Mouse (Mus musculus) B cell, adult 2 months (primary cell): ENCODE results near the gene Map3k5.

Source experiments
- DNase-seq, 2 experiments: peaks; one replicate each; pipeline ENCODE4 v3.0.0; 2022

The Map3k5 gene

DNA sequence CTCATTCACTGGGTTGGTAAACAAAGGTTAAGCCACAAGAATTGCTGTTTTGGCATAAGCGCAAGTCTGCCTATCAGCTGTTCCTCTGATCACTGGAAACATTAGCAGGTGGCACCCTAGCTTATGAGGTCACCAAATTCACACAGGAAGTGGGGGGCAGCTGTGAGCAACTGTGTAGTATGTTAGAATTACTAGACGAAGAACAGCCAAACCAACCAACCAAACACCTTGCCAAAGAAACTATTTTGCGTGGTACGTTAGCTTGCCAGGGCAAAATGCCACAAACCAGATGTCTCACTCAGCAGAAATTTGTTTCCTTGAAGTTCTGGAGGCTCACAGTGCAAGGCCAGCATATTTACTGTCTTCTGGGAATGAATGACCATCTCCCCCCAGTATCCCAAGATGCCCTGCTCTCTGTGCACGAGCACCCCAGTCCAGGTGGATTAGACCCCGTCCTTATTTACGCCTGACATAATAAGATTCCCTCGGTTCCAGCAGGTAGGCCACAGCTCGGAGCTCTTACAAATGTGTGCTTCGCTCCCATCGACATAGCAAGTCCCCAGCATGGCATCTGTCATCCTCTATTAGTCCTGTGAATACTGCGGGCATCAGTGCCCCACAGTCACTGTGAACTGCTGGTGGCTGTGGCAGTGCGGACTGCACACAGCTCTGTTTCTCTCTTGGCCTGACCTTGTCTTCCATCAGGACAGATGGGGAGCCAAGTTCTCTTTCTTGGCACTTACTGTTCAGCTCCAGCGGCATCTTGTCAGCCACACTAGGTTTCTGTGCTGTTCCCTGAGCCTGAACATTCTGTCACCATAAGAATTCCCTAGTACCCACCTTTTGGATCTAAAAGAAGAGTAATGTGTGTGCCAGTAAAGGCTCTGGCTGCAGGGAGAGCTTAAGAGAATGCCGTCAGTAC is 185.5 kb downstream of the Map3k5 start:
- DNase-seq: no peak

DNA sequence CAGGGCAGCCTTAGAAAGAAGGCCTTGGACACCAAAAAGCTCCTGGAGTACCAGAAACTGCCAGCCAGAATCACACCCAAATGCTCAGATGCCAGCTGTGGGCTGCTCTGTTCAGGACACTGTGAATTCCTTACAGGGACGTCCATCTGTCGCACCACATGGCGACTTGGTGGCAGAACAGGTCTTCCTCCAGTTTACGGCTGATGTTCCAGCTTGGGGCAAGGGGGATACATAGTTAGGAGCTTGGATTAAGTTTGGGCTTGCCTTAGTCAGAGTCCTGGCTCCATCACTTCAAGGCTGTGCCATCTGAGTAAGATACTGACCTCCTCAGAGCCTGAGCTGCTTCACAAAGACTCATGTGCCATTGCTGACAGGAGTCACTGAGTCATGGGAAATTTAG is 187.7 kb downstream of the Map3k5 start:
- no peak for DNase-seq

DNA sequence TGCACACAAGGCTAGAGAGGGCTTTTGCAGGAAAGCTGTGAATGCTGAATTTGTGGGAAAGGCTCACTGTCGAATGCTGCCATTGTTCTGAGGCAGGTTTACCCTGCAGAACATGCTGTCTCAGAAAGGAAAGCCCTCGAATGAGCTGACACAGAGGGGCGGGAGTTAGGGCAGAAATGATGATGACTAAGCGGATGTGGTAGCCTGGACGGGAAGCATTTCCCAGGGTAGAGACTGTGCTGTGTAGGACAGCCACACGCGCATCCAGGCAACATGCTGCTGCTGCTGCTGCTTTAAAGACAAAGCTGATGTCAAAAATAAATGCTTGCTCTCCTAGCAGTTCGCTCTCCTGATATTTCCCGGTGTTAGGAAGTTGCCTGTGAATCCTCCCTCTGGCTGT is 189.1 kb downstream of the Map3k5 start:
- DNase-seq: no peak

DNA sequence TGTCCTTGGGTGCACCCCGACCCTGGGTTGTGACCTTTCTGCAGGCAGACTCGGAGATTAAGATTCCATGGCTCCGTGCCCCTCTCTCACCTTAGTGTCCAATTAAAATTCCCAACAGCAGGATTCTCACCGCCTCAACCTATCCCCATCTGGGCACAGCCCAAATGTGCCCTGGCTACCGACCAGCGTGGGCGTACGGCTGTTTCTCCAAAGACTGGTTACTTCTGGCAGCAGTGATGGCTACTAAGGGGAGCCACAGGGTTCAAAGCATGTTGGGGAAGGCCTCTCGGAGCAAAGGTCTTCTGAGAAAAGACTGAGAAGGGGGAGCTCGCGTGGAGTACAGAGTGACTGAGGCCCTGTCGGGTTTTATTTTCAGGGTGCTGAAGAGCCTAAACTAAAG is 190.3 kb downstream of the Map3k5 start:
- DNase-seq: no peak

DNA sequence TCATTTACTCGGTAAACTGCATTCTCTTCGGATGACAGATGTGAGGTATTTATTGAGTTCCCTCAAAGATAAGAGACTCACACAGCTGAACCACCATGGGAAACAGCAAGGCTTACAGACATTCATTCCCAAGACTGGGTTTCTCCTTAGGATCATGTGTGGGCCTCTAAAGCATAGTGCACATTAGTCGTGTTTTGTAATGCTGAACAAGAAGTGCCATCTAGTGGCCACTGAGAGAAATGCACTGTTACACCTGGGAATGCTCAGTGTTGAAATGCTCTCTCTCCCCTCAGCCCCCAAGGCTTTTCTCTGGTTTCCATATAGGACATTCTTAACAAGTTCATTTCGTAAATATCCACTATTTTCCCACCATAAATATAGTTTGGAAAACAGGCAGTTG is 191.0 kb downstream of the Map3k5 start:
- DNase-seq: peak; percentile 56 to 61

DNA sequence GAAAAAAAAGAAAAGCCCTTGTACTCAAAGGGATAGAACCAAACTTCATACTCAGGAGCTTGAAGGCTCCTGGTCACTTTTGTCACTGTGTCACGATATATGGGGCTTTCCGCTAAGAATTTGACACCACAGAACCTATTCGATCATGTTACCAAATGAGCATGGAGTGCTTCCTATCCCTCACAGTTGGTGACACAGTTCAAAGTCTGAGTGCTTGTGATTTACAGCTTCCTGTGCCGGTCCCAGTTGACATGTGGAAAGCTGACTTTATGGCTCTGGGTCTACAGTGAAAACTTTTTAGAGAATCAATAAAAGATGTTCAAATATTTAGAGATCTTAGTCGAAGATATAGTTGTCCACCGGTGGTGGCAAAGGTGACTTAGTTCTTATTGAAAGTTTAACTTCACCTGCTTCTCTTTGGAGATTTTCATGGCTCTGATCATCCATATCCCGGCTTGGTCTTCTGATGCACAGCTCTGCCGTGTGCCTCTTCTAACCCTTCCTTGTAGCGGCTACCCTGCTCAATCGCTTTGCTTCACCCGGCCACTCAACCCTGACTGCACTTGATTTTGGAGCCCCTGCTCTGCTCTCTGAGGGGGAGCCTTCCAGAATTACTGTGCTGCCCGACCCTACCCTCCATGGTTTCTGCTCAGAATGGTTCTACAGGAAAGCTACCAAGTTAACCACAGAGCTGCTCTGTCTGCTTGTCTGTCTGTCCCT is 198.8 kb downstream of the Map3k5 start:
- no peak for DNase-seq

DNA sequence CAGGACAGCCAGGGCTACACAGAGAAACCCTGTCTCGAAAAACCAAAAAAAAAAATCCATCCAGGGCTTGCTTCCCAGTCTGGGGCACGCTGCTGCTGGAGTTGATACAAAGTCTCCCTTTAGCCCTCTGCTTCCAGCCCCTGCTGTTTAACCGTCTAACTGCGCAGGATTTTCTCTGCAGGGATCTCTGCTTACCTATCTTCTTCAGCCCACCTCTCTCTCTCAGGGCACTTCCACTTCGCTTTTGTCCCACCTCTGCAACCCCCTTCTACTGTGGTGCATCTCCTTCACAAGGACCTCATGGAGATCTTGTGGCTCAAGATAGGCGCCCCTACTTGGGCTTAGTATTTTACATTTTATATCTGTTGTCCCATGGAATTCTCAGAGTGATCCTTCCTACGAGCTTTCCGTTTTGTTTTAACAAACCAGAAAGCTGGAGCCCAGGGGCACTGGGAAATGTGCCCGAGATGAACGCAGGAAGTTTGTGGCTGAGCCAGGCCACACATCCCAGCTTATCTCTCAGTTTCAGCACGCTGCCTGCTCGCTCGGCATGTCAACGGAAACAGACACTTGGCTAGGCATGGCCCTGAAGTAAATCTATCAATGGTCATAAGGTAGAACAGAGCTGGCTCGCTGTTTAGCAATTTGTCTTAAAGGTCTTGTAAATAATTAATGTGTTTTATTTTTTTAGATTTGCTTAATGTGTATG is 201.2 kb downstream of the Map3k5 start:
- no peak for DNase-seq

DNA sequence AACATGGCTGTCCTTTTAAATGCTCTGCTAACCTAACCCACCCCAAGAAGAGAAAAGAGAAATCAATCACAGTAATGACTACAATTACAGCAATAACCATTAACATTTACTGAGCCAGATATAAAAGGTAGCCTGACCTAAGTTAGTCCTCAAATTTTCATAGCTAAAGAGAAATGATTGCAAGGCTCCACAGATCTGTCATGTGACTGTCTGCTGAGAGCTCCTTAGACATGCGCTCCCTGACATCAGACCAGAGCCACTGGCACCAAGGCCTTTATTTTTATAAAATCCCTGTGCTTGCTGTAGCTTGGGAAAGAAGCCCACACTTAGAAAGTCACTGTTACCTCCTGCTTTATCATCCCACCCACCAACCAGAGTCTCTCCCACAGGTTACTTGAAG is 202.2 kb downstream of the Map3k5 start:
- DNase-seq: no peak

DNA sequence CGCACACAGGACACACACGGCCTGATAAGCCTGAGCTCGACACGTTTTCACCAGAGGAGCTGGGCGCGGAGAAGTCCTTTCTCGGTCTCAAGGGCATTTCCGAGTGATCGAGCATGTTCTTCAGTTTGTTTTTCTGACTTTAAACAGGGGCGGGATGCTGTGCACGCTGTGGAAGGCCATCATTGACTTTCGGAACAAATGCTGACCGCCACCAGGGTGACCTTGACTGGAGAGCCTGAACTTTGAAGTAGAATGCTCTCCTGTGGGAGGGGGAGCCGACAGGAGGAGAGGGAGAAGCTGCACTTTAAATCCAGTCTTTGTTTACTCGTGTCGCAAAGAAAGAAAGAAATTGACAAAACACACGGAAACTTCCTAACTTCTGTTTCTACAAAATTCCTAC is 207.1 kb downstream of the Map3k5 start:
- DNase-seq: no peak

DNA sequence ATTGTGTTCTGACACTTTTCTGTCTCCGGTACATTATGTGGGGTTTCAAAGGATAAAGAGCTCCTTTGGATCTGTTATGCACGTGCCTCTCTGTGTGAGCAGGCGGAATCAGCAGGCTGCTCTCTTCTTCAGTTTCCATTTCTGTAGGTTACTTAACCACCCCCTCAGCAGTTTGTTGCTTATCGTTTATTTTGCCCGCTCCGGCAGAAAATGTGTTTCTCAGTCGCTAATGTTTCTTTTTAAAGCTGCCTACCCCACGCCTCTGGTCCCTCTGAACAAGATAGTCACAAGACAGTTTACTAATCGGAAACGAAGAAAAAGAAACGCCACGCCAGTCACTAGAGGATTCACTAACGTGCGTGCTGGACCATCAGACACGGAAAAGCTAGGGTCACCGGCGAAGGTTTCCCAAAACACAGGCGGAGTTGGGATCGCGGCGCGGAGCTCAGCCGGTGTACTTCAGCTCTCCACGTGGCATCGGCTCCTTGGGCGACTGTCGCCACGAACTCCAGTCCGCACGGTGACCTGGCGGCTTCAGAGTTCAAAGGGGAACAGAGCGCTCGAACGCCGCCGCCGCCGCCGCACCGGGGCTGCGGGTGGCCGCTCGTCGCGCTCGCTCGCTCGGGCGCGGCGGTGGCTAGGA is 214.0 kb downstream of the Map3k5 start, which contains the start of gene Map7:
Map7 (plus strand) TSS at position 342 of the 643 bp plus-strand sequence.
- DNase-seq: peak in 1 of 2 experiments; percentile 7

DNA sequence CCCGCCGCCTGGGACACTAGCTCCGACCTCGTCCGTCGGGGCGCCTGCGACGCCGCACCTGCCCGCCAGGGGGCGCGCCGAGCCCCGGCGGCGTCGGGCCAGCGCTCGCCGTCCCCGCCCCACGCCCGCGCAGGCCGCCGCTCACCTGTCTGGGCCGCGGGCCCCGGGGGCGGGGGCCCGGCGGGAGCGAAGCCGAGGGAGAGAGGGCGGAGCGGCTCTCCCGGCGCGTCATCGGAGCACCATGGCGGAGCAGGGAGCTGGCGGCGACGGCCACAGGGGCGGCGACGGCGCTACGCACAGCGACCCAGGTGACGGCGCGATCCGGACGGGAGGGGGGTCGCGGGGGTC is 214.5 kb downstream of the Map3k5 start:
- peak; percentile 62 to 71 for DNase-seq

DNA sequence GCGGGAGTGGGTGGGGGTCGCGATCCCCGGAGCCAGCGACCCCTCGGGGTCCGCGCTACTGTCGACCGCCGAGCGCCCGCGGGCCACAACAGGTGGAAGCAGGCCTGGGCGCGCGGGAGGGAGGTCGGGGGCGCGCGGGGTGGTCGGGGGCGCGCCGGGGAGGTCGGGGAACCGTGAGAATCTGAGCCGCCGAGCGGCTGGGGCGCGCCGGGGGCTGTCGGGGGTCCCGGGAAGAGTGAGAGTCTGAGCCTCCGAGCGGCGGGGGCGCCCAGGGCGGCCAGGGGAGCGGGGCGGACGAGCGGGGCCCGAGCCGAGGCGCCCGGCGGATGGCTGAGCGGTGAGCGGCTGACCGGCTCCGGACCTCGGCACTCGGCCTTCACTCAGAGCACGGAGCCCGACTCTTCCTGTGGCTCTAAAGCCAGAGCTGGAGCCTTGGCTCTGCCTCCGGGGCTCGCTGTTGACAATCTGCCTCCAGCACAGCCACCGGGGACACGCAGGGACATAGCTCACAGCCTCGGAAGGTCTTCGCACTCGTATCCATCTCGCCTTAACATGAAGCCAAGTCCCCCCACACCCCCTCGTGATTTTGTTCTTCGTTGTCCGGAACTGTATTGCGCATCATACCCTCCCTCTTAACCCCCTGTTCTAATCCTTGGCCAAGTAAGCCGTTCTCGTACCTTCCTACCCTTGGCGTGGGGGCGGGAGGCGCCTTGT is 215.0 kb downstream of the Map3k5 start:
- peak; percentile 46 to 54 for DNase-seq

DNA sequence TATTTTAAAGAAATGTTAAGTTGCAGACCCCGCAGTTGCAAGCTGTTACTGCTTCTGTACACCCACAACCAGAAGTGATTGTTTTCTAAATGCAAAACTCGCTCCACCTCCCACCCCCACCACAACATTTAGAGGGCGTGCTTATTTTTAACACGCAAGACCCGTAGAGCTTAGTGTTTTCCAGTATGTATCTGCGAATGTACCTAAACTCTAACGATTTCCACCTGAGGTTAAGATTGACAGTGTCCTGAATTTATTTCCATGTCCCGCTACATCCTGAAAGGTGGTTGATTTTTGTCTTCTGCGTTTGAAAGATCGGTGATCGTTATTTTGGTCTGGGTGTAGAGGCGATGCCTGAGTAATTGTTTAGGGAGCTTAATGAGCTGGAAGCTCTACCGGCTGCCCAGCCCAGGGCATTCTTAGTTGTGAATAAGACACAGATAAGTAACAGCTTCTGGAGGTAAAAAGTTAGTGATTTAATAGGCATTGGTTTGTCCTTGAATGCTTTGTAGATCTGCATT is 215.6 kb downstream of the Map3k5 start:
- peak in 1 of 2 experiments; percentile 27 for DNase-seq

DNA sequence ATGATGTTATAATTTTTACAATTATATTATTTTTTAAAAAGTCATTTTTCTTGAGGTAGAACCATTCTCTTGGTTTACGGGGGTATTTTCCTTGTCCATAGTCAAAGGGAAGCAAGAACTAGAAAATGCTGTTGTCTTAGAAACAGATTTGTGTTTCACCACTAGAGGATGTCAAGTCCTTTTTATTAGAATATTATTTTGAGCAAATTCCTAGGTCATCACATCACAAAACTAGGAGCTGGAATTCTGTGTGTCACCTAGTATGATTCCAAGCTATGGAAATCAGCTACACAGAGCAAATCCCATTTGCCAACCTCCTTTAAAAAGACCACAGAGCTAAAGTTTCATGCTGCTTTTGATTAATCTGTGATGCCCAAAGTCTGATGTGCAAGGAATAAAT is 217.9 kb downstream of the Map3k5 start:
- no peak for DNase-seq

DNA sequence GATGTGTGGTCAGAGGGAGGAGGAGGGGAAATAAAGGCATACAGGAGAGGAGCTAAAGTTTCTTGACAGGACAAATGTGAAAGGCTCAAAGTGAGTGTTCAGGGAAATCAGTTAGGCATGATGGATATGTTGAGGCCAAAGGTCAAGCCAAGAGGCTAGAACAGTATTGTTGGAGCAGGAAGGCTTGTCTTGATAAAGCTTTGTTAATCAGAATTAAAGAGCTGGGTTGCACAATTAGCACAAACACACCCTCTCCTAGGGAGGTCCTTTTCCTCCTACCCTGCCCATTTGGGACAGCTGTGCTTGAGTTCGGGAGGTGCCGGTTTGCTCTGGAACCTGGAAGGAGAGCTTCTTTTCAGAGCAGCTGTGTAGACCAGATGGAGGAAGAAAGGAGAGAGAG is 219.2 kb downstream of the Map3k5 start:
- DNase-seq: no peak

DNA sequence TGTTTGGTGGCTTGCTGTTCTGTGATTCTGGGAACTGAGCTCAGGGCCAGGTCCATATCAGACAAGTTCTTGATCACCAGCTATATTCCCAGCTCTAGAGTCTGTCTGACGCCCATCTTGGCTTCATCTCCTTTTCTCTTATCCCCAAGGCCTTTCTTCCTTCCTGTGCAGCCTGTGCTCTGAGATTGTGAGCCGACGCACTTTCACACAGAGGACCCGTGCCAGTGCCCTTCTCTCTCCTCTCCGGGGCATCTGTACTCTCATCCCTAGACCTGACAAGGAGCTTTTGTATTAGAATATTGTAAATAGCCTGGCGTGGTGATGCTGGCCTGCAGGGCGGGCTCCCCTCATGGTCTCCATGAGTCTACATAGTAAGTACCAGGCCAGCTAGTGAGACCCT is 221.1 kb downstream of the Map3k5 start:
- DNase-seq: no peak

DNA sequence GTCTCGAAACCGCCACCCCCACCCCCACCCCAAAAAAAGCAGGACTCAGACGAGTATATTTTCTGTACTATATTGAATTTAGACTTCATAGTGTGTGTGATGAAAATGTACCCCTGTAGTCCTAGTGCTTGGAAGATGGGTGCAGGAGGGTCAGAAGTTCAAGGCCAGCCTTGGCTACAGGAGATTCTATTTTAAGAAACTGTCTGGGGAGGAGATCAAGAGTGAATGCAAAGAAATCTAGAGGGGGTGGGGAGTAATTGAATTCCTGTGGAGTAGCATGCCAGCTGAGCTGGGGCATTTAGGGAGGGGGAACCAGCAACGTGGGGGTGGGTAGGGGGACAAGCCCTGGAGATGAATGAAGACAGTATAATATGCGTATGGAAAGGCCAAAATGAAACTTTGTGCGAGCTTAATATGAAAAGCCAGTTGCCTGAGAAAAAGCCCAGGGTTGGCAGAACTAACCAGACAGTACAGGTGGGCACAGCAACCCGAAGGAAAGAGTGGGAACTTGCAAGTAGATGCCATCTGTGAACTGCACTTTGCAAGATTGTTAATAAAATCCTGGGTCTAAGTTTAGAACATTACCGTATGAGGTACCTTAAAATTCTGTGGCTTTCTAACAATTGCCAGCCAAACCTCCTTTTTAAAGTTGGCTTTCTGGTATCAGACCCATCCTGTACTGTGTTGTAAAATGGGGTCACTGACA is 222.9 kb downstream of the Map3k5 start:
- no peak for DNase-seq

DNA sequence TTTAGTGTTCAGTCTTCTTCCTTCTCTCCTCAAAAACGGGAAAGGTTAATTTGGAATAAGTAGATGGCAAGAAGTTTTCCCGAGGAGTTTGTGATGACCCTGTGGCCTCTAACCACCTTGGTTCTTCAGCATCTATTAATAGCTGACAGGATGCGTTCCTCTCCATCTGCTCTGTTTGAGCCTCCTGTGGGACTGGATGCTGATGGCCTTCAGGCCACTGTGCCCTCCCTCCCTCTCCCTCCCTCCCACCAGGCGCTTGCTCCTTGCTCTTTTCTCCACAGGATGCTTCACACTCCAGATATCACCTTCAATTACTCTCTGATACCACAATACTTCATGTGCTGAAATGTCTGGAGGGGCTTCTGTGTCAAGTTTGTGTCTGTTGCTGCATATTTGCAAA is 224.5 kb downstream of the Map3k5 start:
- DNase-seq: no peak

DNA sequence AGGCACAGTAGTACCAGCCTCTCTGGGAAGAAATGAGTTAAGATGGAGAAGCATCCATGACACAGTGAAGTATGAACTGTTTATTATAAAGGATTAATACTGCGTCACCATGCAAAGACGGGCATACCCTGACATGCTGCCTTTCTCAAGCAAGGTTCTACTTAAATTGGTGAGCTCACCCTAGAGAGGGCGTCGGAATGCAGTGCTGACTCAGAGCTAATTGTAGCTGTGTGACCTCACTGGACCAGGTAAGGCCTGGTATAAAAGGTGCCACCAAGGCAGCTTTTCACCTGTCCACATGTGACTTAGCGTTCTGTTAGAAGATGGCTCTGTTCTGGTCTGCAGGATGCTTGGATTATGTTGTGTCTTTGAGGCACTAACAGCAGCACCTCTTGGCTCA is 225.0 kb downstream of the Map3k5 start:
- no peak for DNase-seq

DNA sequence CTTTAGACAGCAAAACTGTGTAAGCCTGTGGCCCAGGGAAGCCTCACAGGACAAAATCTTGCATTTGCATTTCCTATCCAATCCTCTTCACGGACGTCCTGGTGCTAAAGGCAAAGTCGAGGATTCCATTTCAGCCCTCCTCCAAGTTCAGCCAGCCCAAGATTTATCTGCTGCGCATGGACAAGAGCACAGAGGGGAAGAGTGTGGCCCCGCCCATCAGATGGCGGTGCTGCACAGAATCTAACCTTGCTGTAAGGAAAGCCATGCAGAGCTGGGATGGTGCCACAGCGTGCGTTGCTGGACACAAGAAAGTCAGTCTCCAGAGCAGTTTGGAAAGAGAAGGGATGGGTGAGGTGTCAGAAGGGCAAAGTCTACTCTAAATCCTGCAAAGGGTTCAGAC is 226.6 kb downstream of the Map3k5 start:
- DNase-seq: no peak

DNA sequence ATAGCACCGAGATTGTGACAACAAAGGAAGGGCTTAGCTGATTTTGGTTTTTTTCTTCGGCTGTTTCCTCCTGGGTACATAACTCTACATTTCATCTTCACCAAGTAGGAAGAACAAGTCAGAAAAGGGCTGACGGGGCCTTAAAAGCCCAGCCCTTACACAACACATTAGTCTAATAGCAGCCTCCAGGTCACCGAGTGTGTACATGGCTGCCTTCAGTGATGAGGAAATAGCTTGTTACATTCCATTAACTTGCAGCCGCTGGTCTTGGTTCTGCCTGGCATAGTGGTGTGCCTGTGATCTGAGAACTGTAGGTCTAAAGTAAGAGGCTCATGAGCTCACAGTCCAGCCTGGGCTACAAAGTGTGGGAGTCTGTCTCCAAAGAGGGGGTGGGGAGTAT is 230.5 kb downstream of the Map3k5 start:
- DNase-seq: no peak

DNA sequence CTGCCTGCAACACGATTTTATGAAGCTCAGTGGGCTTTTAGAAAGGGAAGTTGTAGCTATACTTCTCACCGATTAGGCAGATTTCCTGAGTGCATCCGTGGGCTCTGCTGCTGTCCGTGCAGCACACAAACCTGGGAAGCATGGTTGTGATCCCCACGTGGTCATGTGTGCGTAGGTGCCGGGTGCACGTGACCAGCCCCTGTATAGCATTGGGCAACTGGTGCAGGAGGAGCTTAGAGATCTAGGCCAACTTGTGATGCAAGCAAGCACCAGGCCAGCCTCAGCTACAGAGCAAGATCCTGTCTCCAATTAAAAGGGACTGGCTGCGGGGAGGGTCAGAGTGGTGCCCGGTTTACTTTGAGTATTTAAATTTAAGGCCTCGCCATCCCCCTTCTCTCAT is 232.5 kb downstream of the Map3k5 start:
- DNase-seq: no peak
